Mouse (Mus musculus) thymus, postnatal 4 days (tissue): ENCODE results near the gene Mib2.

Source experiments
- DNase-seq: peaks from one replicate; pipeline ENCODE4 v3.0.0; 2021

Mib2 gene

DNA sequence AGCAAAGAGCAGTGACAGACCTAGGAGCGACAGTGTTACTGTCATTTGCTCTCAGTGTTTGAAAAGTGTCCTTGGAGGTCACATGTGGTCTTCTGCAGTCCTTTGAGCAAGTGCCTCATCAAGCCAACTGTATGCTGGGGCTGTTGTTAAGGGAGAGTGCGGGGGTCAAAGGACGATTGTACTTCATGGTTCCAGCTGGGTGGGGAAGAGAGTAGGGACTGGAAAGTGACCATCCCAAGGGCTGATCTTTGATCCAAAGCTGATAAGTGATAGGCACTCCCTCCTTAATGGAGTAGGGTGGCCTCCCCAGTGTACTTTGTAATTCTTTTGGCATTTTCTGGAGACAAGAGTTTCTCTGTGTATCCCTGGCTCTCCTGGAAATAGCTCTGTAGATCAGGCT lies 57.1 kb downstream of the Mib2 start:
- DNase-seq, result no peak

DNA sequence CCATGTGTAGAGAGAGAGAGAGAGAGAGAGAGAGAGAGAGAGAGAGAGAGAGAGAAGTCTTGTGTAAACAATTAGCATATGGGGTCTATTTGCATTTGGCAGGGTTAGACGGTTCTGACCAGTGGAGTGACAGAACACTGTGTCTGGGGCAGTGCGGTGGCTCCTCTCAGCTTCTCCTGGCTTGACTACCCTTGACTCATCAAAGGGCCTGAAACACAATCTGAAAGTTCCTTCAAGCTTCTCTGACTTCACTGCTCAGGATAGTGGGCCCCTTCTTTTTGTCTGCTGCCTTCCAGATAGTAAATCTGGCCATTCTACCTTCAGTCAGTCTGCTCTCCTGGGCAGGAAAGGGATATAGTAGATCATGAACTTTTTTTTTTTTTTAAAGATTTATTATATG lies 62.2 kb downstream of the Mib2 start:
- DNase-seq, result no peak

DNA sequence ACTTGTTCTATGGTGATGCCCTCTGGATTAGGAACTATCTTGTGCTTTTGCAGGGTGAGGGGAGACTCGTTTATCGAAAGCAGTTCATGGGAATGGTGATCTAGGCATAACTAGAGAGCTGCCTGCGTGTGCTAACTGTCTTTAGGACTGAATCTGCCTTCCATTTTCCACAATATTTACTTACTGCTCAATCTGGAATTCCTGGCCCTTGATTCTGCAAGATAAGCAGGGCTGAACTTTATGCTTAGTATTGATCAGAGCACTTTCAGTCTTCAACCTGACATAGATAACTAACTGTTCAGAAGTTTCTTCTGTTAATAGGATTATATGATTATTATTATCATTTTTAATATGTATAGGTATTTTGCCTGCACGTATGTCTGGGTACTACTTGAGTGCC lies 63.9 kb downstream of the Mib2 start:
- no peak for DNase-seq
